Mouse (Mus musculus): Measurements from ENCODE around the gene Rnf43.

Rnf43 gene

GRCm38 (mm10) chr11:87677756-87678155 is 15.2 kb downstream of the Rnf43 start:
- DNase-seq (ENCODE audit: low spot score in 2 of 2) = no peak

- no peak for DNase-seq (ENCODE audit: low spot score in 2 of 2)
Measured at GRCm38 (mm10) chr11:87678545-87678944, 16.0 kb downstream of the Rnf43 start.

GRCm38 (mm10) chr11:87678976-87679375 is 16.5 kb downstream of the Rnf43 start:
- DNase-seq (ENCODE audit: low spot score in 2 of 2) = no peak

GRCm38 (mm10) chr11:87680786-87681185 is 18.3 kb downstream of the Rnf43 start:
- no peak for DNase-seq (ENCODE audit: low spot score in 2 of 2)

- DNase-seq (ENCODE audit: low spot score in 2 of 2) = no peak
Measured at GRCm38 (mm10) chr11:87682096-87682495, 19.6 kb downstream of the Rnf43 start.

GRCm38 (mm10) chr11:87682838-87683571 is 20.5 kb downstream of the Rnf43 start:
- DNase-seq (ENCODE audit: low spot score in 2 of 2) = no peak

GRCm38 (mm10) chr11:87686407-87686806 is 23.9 kb downstream of the Rnf43 start:
- no peak for DNase-seq (ENCODE audit: low spot score in 2 of 2)

- DNase-seq (ENCODE audit: low spot score in 2 of 2) = no peak
Measured at GRCm38 (mm10) chr11:87687246-87688225, 25.0 kb downstream of the Rnf43 start.

GRCm38 (mm10) chr11:87688478-87689203 is 26.1 kb downstream of the Rnf43 start:
- no peak for DNase-seq (ENCODE audit: low spot score in 2 of 2)

GRCm38 (mm10) chr11:87689402-87689808 is 26.9 kb downstream of the Rnf43 start:
- DNase-seq (ENCODE audit: low spot score in 2 of 2) = no peak

GRCm38 (mm10) chr11:87690054-87690740 is 27.7 kb downstream of the Rnf43 start:
- no peak for DNase-seq (ENCODE audit: low spot score in 2 of 2)

- no peak for DNase-seq (ENCODE audit: low spot score in 2 of 2)
Measured at GRCm38 (mm10) chr11:87697131-87697682, 34.7 kb downstream of the Rnf43 start.

GRCm38 (mm10) chr11:87698126-87698525 is 35.6 kb downstream of the Rnf43 start:
- DNase-seq (ENCODE audit: low spot score in 2 of 2) = no peak

- no peak for DNase-seq (ENCODE audit: low spot score in 2 of 2)
Measured at GRCm38 (mm10) chr11:87701108-87701507, 38.6 kb downstream of the Rnf43 start.

GRCm38 (mm10) chr11:87701877-87702620 is 39.5 kb downstream of the Rnf43 start:
- DNase-seq (ENCODE audit: low spot score in 2 of 2) = no peak

GRCm38 (mm10) chr11:87703654-87704053 is 41.1 kb downstream of the Rnf43 start:
- DNase-seq (ENCODE audit: low spot score in 2 of 2) = no peak

GRCm38 (mm10) chr11:87704289-87704688 is 41.8 kb downstream of the Rnf43 start:
- DNase-seq (ENCODE audit: low spot score in 2 of 2) = no peak

GRCm38 (mm10) chr11:87707570-87707969 is 45.0 kb downstream of the Rnf43 start:
- no peak for DNase-seq (ENCODE audit: low spot score in 2 of 2)

- DNase-seq (ENCODE audit: low spot score in 2 of 2) = no peak
Measured at GRCm38 (mm10) chr11:87708979-87709378, 46.5 kb downstream of the Rnf43 start.

- no peak for DNase-seq (ENCODE audit: low spot score in 2 of 2)
Measured at GRCm38 (mm10) chr11:87709513-87710261, 47.2 kb downstream of the Rnf43 start.
